Mouse (Mus musculus) R1 (cell line): ENCODE results near the gene Hspbap1.

Experiments used
- DNase-seq: peaks from one replicate; pipeline ENCODE4 v3.0.0-alpha.2; 2018; ENCODE audit warnings: low read depth, low spot score

The Hspbap1 gene

GRCm38 (mm10) chr16:35871898-35872297 is 101.7 kb downstream of the Hspbap1 start:
- no peak for DNase-seq

GRCm38 (mm10) chr16:35872410-35873006 is 102.3 kb downstream of the Hspbap1 start:
- no peak for DNase-seq

DNA sequence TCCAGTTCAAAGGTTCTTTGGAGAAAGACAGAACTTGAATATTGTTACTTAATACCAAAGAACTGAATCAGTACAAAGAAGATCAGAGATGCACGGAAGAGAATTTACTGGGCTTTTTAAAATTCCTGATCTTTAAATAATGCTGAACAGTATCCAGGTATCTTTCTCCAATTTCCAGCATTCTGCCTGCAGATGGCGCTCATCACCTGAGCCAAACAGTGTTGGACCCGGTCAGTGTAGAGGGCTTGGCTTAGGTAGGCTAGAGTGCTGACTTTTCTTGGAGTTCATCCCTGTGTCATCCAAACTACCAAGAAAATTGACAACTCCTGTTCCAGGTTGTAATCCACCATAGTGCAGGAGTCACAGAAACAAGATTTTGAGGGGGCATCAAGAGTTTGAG is 104.2 kb downstream of the Hspbap1 start:
- peak; percentile 76 for DNase-seq
